Mouse (Mus musculus) lung, embryonic 15.5 days (tissue): ENCODE measurements around the gene Olfm2. TPM values are rescaled to one million over a fixed set of nuclear protein-coding genes. Genes with fewer than 3 reads are reported as not detected.

Experiments
- ATAC-seq: fragments of 200-750 bp; cut with Nextera tagmentation; 2 replicates; pipeline ENCODE4 v1.8.0; 2017; ENCODE audit warnings: moderate number of reproducible peaks, borderline replicate concordance; ENCODE audit not compliant: low FRiP score, low TSS enrichment; ENCODE audit errors: extremely low read depth
- H3K27ac ChIP-seq: fragments of 300-500 bp; sonication (generic); 2 replicates; pipeline ENCODE4 v1.5.1; 2015; ENCODE audit warnings: moderate library complexity, mild to moderate bottlenecking, inconsistent platforms
- H3K27me3 ChIP-seq: fragments of 300-500 bp; sonication (generic); 2 replicates; pipeline ENCODE4 v1.6.1; 2015; ENCODE audit warnings: inconsistent platforms
- H3K36me3 ChIP-seq: fragments of 300-500 bp; sonication (generic); 2 replicates; pipeline ENCODE4 v1.6.1; 2015; ENCODE audit warnings: inconsistent platforms
- H3K4me1 ChIP-seq: fragments of 300-500 bp; sonication (generic); 2 replicates; pipeline ENCODE4 v1.6.1; 2015; ENCODE audit warnings: inconsistent platforms
- H3K4me2 ChIP-seq: fragments of 300-500 bp; sonication (generic); 2 replicates; pipeline ENCODE4 v1.6.1; 2015; ENCODE audit warnings: inconsistent platforms, mild to moderate bottlenecking, moderate library complexity
- H3K4me3 ChIP-seq: fragments of 300-500 bp; sonication (generic); 2 replicates; pipeline ENCODE4 v1.5.1; 2015; ENCODE audit warnings: mild to moderate bottlenecking, inconsistent platforms
- H3K9ac ChIP-seq: fragments of 300-500 bp; sonication (generic); 2 replicates; pipeline ENCODE4 v1.6.1; 2015; ENCODE audit warnings: inconsistent platforms
- H3K9me3 ChIP-seq: fragments of 300-500 bp; sonication (generic); 2 replicates; pipeline ENCODE4 v1.6.1; 2016; ENCODE audit warnings: inconsistent platforms
- WGBS: fragments of 180-500 bp; shearing (Covaris S2); methylation state at CpG from one replicate; pipeline ENCODE4 v1.1.7; 2015; 5-methylcytosine and 5-hydroxymethylcytosine counted together
- polyA plus RNA-seq: library from polyadenylated mRNA; unstranded; fragments of >200 nt; fragmentation: Nextera tagmentation; extraction: Ambion mirVana; gene quantifications from 2 replicates; pipeline ENCODE4 v1.2.1, GENCODE M21; 2015

Olfm2 gene
- polyA plus RNA-seq, 1 experiment from 2014 or later = 2.7 TPM

GRCm38 (mm10) chr9:20689403-20689802 lies 56.7 kb downstream of the Olfm2 start:
- no peaks in the 10 kb centered on the region for H3K4me1 ChIP-seq
- no peak overlapping the region for H3K4me3 ChIP-seq
- H3K9me3 ChIP-seq = no peaks in the 10 kb centered on the region
- H3K27ac ChIP-seq = no peak overlapping the region
- H3K36me3 ChIP-seq = no peaks in the 10 kb centered on the region
- 57% methylated on average over 1 of the region's 1 CpGs for WGBS
- peaks cover 6% of the 10 kb centered on the region for H3K27me3 ChIP-seq
- no peak for ATAC-seq
- no peak overlapping the region for H3K9ac ChIP-seq
- H3K4me2 ChIP-seq = no peak overlapping the region

GRCm38 (mm10) chr9:20685081-20685861 lies 60.9 kb downstream of the Olfm2 start:
- ATAC-seq = no peak
- no peak overlapping the region for H3K4me3 ChIP-seq
- no peaks in the 10 kb centered on the region for H3K36me3 ChIP-seq
- WGBS = 47% methylated on average over 17 of the region's 17 CpGs
- H3K27me3 ChIP-seq = no peaks in the 10 kb centered on the region
- H3K4me1 ChIP-seq = no peaks in the 10 kb centered on the region
- H3K9me3 ChIP-seq = no peaks in the 10 kb centered on the region
- H3K4me2 ChIP-seq = no peak overlapping the region
- no peak overlapping the region for H3K27ac ChIP-seq
- no peak overlapping the region for H3K9ac ChIP-seq

DNA sequence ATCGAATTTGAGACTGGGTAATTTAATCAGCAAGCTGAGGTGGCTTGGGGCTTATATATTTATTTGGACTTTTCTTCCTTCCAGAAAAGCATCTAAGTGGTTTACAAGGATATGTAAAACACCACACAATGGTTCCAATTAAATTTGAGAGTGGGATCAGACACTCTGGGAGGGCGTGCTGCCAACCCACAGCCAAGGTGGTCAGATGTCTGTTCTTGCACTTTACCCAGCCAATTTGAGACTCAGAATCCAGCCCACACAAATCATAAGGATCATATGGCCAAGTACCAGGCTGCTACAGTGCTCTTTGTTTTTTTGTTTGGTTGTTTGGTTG lies 63.8 kb downstream of the Olfm2 start:
- no peak overlapping the region for H3K27ac ChIP-seq
- H3K4me3 ChIP-seq = no peak overlapping the region
- H3K9me3 ChIP-seq = no peaks in the 10 kb centered on the region
- no peak for ATAC-seq
- no peak overlapping the region for H3K9ac ChIP-seq
- H3K36me3 ChIP-seq = no peaks in the 10 kb centered on the region
- no peaks in the 10 kb centered on the region for H3K4me1 ChIP-seq
- H3K27me3 ChIP-seq = no peaks in the 10 kb centered on the region
- H3K4me2 ChIP-seq = no peak overlapping the region
- 72% methylated on average over 2 of the region's 2 CpGs for WGBS

DNA sequence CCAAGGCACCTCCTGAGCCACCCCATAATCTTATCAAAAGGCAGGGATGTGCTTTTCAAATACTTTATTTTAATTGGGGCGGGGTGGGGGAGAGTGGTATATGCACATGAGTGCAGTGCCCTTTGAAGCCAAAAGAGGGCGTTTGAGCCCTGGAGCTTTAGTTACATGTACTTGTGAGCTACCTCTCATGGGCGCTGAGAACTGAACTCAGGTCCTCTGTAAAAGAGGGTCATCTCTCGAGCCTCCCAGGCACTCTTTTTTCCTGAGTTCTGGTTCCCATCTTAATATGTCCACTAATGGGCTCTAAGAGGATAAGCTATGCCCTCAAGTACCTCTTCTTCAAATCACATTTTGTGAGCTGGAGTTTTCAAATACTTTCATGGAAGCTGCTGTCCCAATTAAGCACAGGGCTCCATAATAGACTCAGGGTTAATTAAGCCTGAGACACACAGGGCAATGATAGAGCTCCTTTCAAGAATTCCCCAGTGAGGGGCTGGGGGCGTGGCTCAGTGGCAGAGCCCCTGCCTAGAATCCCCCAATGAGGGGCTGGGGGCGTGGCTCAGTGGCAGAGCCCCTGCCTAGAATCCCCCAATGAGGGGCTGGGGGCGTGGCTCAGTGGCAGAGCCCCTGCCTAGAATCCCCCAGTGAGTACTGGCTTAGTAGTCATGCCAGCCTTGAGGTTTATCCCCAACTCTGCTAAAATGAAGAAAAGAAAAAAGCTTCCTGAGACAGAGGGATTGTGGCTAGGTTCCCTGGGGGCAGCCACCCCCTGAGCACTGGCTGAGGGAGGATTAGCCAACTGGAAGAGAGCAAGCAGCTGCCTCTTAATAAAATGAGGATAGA lies 64.4 kb downstream of the Olfm2 start:
- no peak overlapping the region for H3K4me2 ChIP-seq
- H3K9me3 ChIP-seq = no peaks in the 10 kb centered on the region
- no peak overlapping the region for H3K27ac ChIP-seq
- no peaks in the 10 kb centered on the region for H3K4me1 ChIP-seq
- no peak for ATAC-seq
- H3K27me3 ChIP-seq = no peaks in the 10 kb centered on the region
- H3K9ac ChIP-seq = no peak overlapping the region
- WGBS = 44% methylated on average over 7 of the region's 7 CpGs
- no peak overlapping the region for H3K4me3 ChIP-seq
- H3K36me3 ChIP-seq = no peaks in the 10 kb centered on the region

DNA sequence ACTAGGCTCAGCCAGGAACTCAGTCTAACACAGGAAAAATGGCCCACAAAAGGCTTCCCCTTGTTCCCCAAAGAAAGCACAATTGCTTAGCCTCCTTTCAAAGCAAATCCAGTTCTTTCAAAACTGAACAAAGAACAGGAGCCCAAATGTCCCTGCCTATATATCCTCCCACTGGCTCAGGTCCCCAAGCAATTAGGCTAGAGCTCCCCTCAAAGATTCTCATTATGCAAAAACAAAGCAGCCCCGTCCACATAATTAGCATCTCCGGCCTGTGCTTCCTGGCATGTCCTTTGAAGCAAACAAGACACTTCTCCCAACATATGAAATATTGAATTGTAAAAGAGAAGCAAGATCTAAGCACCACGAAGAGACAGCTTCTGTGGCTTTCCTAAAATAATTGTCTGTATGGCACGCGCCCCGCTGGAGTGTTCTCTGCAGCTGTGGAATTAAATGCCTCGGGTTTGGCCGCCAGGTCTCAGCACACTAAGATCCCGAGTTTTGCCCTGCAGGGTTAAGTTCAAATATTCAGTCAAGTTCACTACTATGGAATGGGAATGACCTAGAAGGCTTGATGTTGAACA lies 65.7 kb downstream of the Olfm2 start:
- Histone ChIP-seq H3K4me1 (no peaks in the 10 kb centered on the region), H3K4me2 (no peak overlapping the region), H3K9me3 (no peaks in the 10 kb centered on the region), H3K27me3 (no peaks in the 10 kb centered on the region), H3K9ac (no peak overlapping the region), H3K36me3 (no peaks in the 10 kb centered on the region), H3K27ac (no peak overlapping the region), H3K4me3 (no peak overlapping the region)
- 73% methylated on average over 9 of the region's 9 CpGs for WGBS
- ATAC-seq = no peak

DNA sequence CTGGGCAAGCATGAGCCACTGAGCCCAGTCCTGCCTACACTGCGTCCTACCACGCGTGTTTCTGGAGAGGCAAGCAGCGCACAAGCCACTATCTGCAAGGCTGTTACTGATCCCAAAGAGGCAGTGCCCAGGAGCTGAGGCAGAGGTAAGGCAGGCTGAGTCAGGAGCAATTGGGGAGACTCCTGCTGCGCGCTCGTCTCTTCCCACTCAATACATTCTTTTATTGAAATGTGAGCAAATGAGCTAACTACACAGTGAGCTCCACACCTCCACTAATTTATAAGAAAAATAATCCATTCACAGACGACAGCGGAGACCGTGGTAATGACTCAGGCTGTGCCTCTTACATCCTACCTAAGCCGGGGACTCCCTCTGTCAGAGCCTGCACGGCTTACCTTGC lies 68.3 kb downstream of the Olfm2 start:
- no peak for ATAC-seq
- no peak overlapping the region for H3K4me2 ChIP-seq
- no peak overlapping the region for H3K27ac ChIP-seq
- H3K9me3 ChIP-seq = no peaks in the 10 kb centered on the region
- no peaks in the 10 kb centered on the region for H3K4me1 ChIP-seq
- H3K36me3 ChIP-seq = no peaks in the 10 kb centered on the region
- WGBS = 86% methylated on average over 12 of the region's 12 CpGs
- no peak overlapping the region for H3K9ac ChIP-seq
- no peaks in the 10 kb centered on the region for H3K27me3 ChIP-seq
- no peak overlapping the region for H3K4me3 ChIP-seq

DNA sequence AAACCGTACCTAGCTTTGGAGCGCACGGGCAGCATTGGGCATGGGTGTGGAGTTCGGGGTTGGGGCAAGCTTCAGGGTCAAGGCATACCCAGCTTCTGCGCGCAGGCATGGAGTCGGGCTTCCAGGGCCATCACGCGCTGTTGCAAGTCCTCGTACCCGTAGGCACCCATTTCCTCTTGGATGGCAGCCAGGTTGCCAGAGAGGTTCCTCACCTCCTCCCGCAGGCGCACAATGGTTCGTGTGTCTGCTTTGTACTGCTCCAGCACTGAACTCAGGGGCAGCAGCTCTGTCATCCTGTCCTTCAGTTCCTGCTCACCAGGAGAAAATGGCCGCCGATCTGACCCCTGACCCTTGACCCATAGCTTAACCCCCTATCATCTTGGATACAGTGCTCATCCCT lies 74.1 kb downstream of the Olfm2 start:
- Histone ChIP-seq H3K27ac (no peak overlapping the region), H3K9ac (no peak overlapping the region), H3K27me3 (no peaks in the 10 kb centered on the region), H3K9me3 (no peaks in the 10 kb centered on the region), H3K4me1 (no peaks in the 10 kb centered on the region; the same call in 1 of the 2 replicates), H3K4me3 (no peak overlapping the region), H3K4me2 (no peak overlapping the region), H3K36me3 (no peaks in the 10 kb centered on the region)
- ATAC-seq = no peak; the same call in 1 of the 2 replicates
- 70% methylated on average over 16 of the region's 16 CpGs for WGBS

DNA sequence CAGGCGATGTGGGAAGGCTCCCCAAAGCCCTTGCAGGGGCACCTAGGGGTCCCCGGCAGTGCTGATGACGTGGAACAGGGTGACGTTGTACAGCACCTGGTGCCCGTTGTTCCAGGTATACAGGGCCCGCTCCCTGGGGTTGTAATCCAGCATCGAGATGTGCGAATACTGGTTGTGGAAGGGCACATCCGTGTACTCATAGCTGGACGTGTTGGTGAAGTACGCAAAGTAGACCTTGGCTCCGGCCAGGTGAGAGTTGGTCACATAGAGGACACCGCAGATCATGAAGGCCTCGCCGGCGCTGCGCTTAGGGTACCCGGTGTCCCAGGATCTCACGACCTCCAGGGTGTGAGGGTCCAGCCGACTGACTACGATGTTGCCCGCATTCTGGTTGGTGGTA lies 78.1 kb downstream of the Olfm2 start:
- Histone ChIP-seq H3K9ac (no peak overlapping the region), H3K27me3 (no peaks in the 10 kb centered on the region), H3K9me3 (no peaks in the 10 kb centered on the region), H3K4me1 (no peaks in the 10 kb centered on the region; the same call in 1 of the 2 replicates), H3K27ac (no peak overlapping the region), H3K4me2 (no peak overlapping the region), H3K36me3 (peaks cover 13% of the 10 kb centered on the region), H3K4me3 (no peak overlapping the region)
- 88% methylated on average over 22 of the region's 22 CpGs for WGBS
- no peak for ATAC-seq

GRCm38 (mm10) chr9:20666510-20667034 lies 79.6 kb downstream of the Olfm2 start:
- WGBS = 12% methylated on average over 7 of the region's 7 CpGs

DNA sequence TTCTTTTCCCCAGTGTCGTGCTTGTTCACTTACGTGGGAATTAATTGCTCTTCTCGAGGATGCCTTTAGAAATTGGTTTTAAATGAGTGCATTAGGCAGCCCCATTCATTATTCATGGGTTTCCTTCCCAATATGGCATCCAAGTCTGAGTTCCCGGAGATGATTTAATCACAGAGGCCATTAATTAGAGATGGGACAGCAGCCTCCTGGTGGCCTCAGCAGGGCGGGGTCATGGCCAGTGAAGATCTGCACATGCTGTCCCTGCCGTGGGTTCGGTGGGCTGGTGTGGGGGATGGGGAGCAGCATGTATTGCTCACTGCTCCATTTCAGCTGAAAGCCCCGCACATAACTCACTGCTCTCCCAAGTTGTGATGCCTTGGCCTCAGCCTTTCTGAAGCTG lies 80.2 kb downstream of the Olfm2 start:
- no peak overlapping the region for H3K4me3 ChIP-seq
- WGBS = 28% methylated on average over 8 of the region's 8 CpGs
- H3K36me3 ChIP-seq = peaks cover 29% of the 10 kb centered on the region
- ATAC-seq = no peak
- H3K27me3 ChIP-seq = no peaks in the 10 kb centered on the region
- no peak overlapping the region for H3K9ac ChIP-seq
- no peaks in the 10 kb centered on the region for H3K4me1 ChIP-seq
- no peaks in the 10 kb centered on the region for H3K9me3 ChIP-seq
- no peak overlapping the region for H3K4me2 ChIP-seq
- H3K27ac ChIP-seq = no peak overlapping the region

More at GRCm38 (mm10) chr9:20666510-20667034, 79.6 kb downstream of the Olfm2 start:
- no peak for ATAC-seq
- Histone ChIP-seq H3K4me2 (no peak overlapping the region), H3K9ac (no peak overlapping the region), H3K36me3 (peaks cover 28% of the 10 kb centered on the region), H3K4me3 (no peak overlapping the region), H3K27me3 (no peaks in the 10 kb centered on the region), H3K27ac (no peak overlapping the region), H3K4me1 (no peaks in the 10 kb centered on the region), H3K9me3 (no peaks in the 10 kb centered on the region)

DNA sequence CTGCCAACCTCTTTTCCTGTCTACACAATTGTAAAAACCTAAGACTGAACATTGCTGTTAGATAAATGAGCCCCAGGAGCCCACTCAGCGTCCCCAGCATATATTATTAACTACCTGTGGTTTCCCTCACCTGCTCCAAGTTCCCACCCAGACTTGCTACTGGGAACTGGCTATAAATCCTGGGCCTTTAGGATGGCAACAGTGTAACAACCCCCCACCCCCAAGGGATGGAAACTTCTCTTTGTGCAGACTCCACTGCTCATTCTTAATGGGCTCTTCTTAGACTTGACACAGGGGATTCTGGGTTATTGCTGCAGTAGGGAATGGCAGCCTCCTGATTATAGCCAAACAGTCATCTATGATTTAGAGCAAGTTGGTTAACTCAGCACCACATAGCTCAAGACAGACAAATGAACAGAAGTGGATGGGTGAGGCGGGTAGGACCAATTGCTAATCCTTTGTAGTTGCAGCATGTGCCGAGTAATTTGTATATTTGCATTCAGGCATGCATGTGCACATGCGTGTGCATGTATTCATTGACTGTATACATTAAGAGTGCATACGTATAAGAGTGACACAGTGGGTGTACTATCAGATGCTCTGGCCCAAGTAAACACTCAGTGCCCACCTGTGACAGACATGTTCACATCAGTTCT lies 81.0 kb downstream of the Olfm2 start:
- H3K4me1 ChIP-seq = no peaks in the 10 kb centered on the region
- no peak overlapping the region for H3K27ac ChIP-seq
- no peak for ATAC-seq
- H3K4me3 ChIP-seq = no peak overlapping the region
- no peak overlapping the region for H3K9ac ChIP-seq
- H3K9me3 ChIP-seq = no peaks in the 10 kb centered on the region
- no peaks in the 10 kb centered on the region for H3K27me3 ChIP-seq
- WGBS = 67% methylated on average over 5 of the region's 5 CpGs
- no peak overlapping the region for H3K4me2 ChIP-seq
- peaks cover 37% of the 10 kb centered on the region for H3K36me3 ChIP-seq
